Mouse (Mus musculus) lung, postnatal 0 days (tissue): ENCODE results near the gene Ntrk2. TPM values are rescaled to one million over a fixed set of nuclear protein-coding genes. Genes with fewer than 3 reads are reported as not detected.

Experiments used
- ATAC-seq: fragments of 200-750 bp; cut with Nextera tagmentation; 2 replicates; pipeline ENCODE4 v1.8.0; 2017; ENCODE audit warnings: moderate library complexity
- DNase-seq: peaks from one replicate; pipeline ENCODE4 v3.0.0-alpha.2; 2016; ENCODE audit warnings: low spot score
- H3K27ac ChIP-seq: fragments of 300-500 bp; sonication (generic); 2 replicates; pipeline ENCODE4 v1.5.1; 2014; ENCODE audit warnings: antibody characterized with exemption, mild to moderate bottlenecking, low read length, mixed read lengths
- H3K27me3 ChIP-seq: fragments of 300-500 bp; sonication (generic); replicated peaks from 2 replicates; pipeline ENCODE4 v1.6.1; 2014; ENCODE audit warnings: low read length, mixed read lengths; ENCODE audit not compliant: insufficient read depth
- H3K36me3 ChIP-seq: fragments of 300-500 bp; sonication (generic); 2 replicates; pipeline ENCODE4 v1.6.1; 2014; ENCODE audit warnings: low read length, mixed read lengths; ENCODE audit not compliant: insufficient read depth
- H3K4me1 ChIP-seq: fragments of 300-500 bp; sonication (generic); 2 replicates; pipeline ENCODE4 v1.6.1; 2014; ENCODE audit warnings: antibody characterized with exemption, low read depth, low read length, mixed read lengths; ENCODE audit not compliant: insufficient read depth
- H3K4me2 ChIP-seq: fragments of 300-500 bp; sonication (generic); replicated peaks from 2 replicates; pipeline ENCODE4 v1.6.1; 2014; ENCODE audit warnings: low read depth, mild to moderate bottlenecking, low read length, moderate library complexity, mixed read lengths
- H3K4me3 ChIP-seq: fragments of 300-500 bp; sonication (generic); 2 replicates; pipeline ENCODE4 v1.5.1; 2014; ENCODE audit warnings: low read depth, low read length
- H3K9ac ChIP-seq: fragments of 300-500 bp; sonication (generic); replicated peaks from 2 replicates; pipeline ENCODE4 v1.6.1; 2014; ENCODE audit warnings: low read depth, mild to moderate bottlenecking
- H3K9me3 ChIP-seq: fragments of 300-500 bp; sonication (generic); 2 replicates; pipeline ENCODE4 v1.6.1; 2016; ENCODE audit warnings: low read length, mixed read lengths
- CTCF ChIP-seq: IDR thresholded peaks from 2 replicates; pipeline ENCODE4 v1.5.1; 2016; ENCODE audit warnings: antibody characterized with exemption, mild to moderate bottlenecking
- EP300 ChIP-seq: IDR thresholded peaks from 2 replicates; pipeline ENCODE4 v1.6.1; 2016; ENCODE audit warnings: antibody characterized with exemption, mild to moderate bottlenecking, control low read depth
- WGBS: fragments of 180-500 bp; shearing (Covaris S2); extraction: QIAGEN DNeasy Blood & Tissue Kit; methylation state at CpG from one replicate; pipeline ENCODE4 v1.1.7; 2014; 5-methylcytosine and 5-hydroxymethylcytosine counted together
- polyA plus RNA-seq: library from polyadenylated mRNA; unstranded; fragments of >200 nt; fragmentation: Nextera tagmentation; extraction: Ambion mirVana; gene quantifications from 2 replicates; pipeline ENCODE4 v1.2.1, GENCODE M21; 2015

Ntrk2 gene
- polyA plus RNA-seq, 1 experiment from 2014 or later, result 2.9 TPM

- DNase-seq, result no peak
- no peak for ATAC-seq
- H3K9ac ChIP-seq, result no peak overlapping the region
- WGBS, result 80% methylated on average over 14 of the region's 14 CpGs
- peaks cover 3% of the 10 kb centered on the region; the same call in 1 of the 2 replicates for H3K9me3 ChIP-seq
- no peaks in the 10 kb centered on the region for H3K27me3 ChIP-seq
- TF ChIP-seq EP300 (no peak), CTCF (no peak)
- no peak overlapping the region for H3K4me2 ChIP-seq
- no peaks in the 10 kb centered on the region for H3K36me3 ChIP-seq
- H3K27ac ChIP-seq, result no peak overlapping the region
- H3K4me1 ChIP-seq, result no peaks in the 10 kb centered on the region
- no peak overlapping the region for H3K4me3 ChIP-seq
Observed at GRCm38 (mm10) chr13:59115551-59115950, 309.2 kb downstream of the Ntrk2 start.

GRCm38 (mm10) chr13:59117233-59117632 lies 310.9 kb downstream of the Ntrk2 start:
- ATAC-seq (no peak), DNase-seq (no peak)
- Histone ChIP-seq H3K27me3 (no peaks in the 10 kb centered on the region), H3K9ac (no peak overlapping the region), H3K4me2 (no peak overlapping the region), H3K9me3 (peaks cover 3% of the 10 kb centered on the region; the same call in 1 of the 2 replicates), H3K27ac (no peak overlapping the region), H3K4me3 (no peak overlapping the region), H3K36me3 (no peaks in the 10 kb centered on the region), H3K4me1 (no peaks in the 10 kb centered on the region)
- TF ChIP-seq CTCF, result peak; percentile 22
- no peak for TF ChIP-seq EP300
- WGBS, result 83% methylated on average over 5 of the region's 5 CpGs

GRCm38 (mm10) chr13:59119596-59120394 lies 313.4 kb downstream of the Ntrk2 start:
- no peak overlapping the region for H3K4me2 ChIP-seq
- no peaks in the 10 kb centered on the region for H3K36me3 ChIP-seq
- no peak for DNase-seq
- H3K27ac ChIP-seq, result no peak overlapping the region
- no peak for TF ChIP-seq CTCF
- TF ChIP-seq EP300, result no peak
- no peaks in the 10 kb centered on the region for H3K4me1 ChIP-seq
- H3K9me3 ChIP-seq, result peaks cover 3% of the 10 kb centered on the region; the same call in 1 of the 2 replicates
- WGBS, result 45% methylated on average over 10 of the region's 10 CpGs
- H3K4me3 ChIP-seq, result no peak overlapping the region
- ATAC-seq, result no peak
- no peaks in the 10 kb centered on the region for H3K27me3 ChIP-seq
- H3K9ac ChIP-seq, result no peak overlapping the region

- DNase-seq, result no peak
- no peak for TF ChIP-seq CTCF
- TF ChIP-seq EP300, result no peak
- 69% methylated on average over 7 of the region's 7 CpGs for WGBS
Observed at GRCm38 (mm10) chr13:59143141-59143744, 336.9 kb downstream of the Ntrk2 start.

GRCm38 (mm10) chr13:59144321-59144856 lies 338.0 kb downstream of the Ntrk2 start:
- H3K9ac ChIP-seq, result no peak overlapping the region
- no peak overlapping the region for H3K27ac ChIP-seq
- no peaks in the 10 kb centered on the region for H3K9me3 ChIP-seq
- no peaks in the 10 kb centered on the region for H3K36me3 ChIP-seq
- H3K4me2 ChIP-seq, result no peak overlapping the region
- H3K4me3 ChIP-seq, result no peak overlapping the region
- no peak for DNase-seq
- no peak for ATAC-seq
- 66% methylated on average over 11 of the region's 11 CpGs for WGBS
- no peaks in the 10 kb centered on the region for H3K4me1 ChIP-seq
- TF ChIP-seq EP300 (no peak), CTCF (no peak)
- no peaks in the 10 kb centered on the region for H3K27me3 ChIP-seq

More at GRCm38 (mm10) chr13:59143141-59143744, 336.9 kb downstream of the Ntrk2 start:
- Histone ChIP-seq H3K27me3 (no peaks in the 10 kb centered on the region), H3K4me2 (no peak overlapping the region), H3K36me3 (no peaks in the 10 kb centered on the region), H3K4me1 (no peaks in the 10 kb centered on the region), H3K9ac (no peak overlapping the region), H3K4me3 (no peak overlapping the region), H3K27ac (no peak overlapping the region), H3K9me3 (no peaks in the 10 kb centered on the region)
- no peak for ATAC-seq
